Mouse (Mus musculus): ENCODE data around the gene Zfp423. TPM values are rescaled to one million over a fixed set of nuclear protein-coding genes. Genes with fewer than 3 reads are reported as not detected.

The Zfp423 gene
- total RNA-seq, 2 experiments from 2014 or later, result 15.6 to 16.4 TPM

DNA sequence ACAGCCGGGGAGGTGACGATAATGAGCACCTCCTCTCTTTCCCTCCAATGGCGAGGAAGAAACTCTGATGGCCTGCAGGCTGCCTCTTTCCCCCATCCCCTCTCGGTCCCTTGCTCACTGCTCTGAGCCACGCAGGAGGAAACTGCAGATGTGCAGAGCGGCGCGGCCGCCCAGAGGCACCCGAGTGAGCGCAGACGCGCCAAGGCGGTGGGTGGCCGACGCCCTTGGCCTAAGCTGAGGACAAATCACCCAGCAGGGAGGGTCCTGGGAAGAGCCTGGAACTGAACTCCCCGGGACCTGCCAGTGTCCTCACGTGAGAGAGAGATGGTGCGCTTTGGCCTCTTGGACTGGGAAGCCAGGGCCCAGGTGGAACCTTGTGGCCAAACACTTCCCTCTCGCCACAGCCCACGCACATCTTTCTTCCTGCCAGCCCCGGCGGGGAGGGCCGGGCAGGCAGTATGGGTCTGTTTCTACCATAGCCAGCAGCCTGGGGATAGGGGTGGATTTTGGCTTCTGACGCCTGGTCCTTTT lies 296.5 kb downstream of the Zfp423 start:
- DNase-seq, result peak; percentile 74

DNA sequence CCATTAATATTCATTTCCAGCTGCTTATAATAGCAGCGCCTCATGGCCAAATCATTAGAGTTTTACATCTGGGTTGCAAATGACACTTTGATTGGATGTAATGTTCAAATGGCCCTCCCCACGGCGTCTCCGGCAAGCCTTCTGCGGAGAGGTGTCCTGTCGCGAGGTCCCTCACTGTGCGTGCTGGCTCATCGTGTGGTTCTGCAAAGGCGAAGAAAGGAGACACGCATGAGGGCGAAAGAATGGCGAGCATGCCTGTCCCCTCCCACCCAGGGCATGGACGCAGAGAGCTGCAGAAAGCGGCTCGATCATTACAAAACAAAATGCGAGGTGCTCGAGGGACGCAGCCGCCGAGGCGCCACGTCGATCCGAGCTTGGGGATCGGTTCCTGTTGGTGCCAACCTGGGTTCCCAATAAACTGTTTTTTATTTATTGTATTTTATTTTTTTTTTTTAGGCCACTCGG lies 297.1 kb downstream of the Zfp423 start:
- no peak for DNase-seq

DNA sequence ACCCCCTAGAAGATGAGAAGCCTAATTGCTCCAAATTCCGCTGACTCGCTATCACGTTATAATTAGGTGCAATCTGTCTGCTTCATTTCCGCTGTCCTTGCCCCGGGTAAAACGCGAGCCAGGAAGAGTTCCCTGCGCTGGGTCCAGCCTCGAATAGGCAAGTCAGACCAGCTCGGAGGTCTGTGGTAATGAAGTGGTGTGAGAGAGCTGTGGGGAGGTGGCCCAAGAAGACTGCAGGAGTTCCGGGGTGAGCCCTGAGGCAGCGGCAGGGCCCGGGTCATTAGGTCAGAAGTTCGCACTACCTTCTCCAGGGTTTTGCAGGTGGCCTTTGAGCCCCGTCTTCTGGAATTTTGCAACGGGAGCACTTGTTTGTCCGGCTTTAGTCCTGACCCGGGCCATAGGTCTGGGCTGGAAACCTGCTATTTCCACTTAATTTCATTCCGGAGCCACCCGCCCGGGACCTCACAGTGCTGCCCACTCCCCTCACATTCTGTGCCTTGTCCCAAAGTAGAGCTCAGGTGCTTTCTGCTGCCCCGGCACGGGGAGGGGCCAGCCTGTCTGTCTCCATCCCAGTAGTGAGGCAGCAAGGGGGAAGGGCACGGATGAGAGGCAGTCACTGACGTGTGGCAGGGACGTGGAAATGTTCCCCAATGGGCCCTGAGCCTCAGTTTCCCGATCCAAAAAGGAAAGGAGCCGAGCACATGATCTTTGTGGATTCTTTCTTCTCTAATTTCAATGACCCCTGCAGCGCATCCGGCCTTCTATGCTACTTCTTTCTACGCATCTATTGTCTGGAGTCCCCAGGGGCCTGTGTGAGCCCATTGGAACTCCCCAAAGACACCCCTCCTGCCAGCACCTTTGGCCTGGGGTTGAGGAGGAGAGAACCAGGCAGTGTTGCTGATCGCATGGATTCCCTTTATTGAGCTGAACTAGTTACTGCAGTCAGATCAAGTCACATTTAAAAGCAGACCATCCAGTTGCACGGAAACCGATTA lies 298.2 kb downstream of the Zfp423 start:
- no peak for DNase-seq

DNA sequence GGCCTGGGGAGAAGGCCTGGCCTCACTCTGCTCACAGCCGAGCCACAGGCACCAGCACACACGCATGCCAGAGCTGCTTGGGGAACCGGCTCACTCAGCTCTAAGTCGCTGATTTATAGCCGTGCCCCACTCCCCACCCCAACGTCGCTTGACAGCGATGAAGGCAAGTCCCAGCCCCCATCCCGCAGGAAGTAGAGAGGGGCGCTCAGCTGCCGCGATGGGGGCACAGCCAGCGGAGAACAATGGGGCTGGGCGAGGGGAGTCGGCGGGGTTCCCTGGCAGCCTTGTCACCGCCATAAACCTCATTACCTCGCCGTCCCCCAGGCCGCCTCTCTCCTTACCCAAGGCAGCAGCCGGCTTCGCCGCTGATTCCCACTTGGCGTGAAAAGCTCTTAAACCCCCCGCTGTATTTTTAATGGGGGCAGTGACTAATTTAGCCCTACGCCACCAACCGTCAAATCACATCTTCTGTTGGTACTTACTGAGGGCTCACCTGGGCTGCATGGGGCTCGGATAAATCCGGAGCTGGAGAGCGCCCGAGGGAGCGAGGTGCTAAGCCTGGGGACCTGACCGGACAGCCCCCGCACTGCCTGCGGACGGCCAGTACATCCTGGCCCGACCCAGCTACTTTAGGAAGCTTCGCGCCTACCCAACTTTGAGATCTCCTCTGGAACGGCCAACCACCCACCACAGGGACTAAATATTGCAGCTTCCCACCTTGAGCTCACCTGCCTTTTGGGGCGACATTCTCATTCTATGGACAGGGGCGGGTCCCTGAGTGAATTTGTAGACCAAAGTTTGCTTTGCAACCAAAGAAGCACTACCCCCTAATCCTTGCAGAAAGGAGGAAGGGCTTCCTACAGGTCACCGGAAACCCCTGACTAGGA lies 299.1 kb downstream of the Zfp423 start:
- no peak for DNase-seq

DNA sequence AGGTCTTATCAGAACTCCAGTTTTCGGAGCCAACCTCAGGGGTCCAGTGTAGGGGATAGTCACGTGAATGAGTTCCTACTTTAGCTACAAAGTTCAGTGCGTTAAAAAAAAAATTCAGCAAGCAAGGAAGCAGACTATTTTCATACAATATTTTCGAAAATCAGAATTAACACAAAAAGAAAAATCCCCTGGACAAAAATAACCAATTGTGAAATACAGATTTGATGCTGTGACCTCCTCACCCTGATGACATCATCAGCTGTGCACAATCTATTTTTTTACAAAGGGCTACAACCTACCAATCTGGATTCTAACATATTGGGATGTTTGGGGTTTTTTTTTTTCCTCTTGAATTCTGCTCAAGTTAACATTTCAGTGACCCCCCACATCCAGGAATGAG lies 301.9 kb downstream of the Zfp423 start:
- no peak for DNase-seq

DNA sequence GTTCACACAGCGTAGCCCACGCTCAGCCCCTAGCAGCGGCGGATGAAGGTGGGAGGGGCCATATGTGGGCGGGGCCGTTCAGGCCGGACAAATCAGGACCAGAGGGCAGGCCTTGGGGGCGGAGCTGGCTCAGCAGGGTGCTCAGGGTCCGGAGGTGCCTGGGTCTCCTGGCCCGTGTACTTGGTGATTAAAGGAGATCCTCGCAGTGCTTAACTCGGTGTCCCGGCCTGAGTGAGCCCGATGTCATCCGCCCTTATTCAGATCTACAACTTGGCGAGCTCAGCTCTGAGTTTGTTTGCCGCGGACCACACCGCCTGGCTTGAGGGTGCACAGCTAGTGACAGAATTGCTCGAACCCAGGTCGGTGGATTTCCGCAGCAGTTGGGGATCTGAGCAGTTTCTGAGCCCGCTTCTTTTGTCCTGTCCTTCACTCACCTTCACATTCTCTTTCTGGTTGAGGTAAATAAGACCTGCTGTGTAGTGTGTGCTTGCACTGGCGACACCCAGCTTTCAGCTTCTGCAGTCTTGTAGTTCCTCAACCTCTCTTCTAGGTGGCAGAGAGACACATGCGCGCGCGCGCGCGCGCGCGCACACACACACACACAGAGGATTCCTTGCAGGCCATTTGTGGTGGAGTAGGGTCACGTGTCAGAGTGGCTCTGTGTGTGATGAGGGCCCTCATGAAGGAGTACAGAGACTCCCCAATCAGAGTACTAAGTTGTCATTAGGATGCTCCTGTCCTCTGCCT lies 302.7 kb downstream of the Zfp423 start:
- peak; percentile 79 for DNase-seq

GRCm38 (mm10) chr8:87655946-87656345 lies 303.4 kb downstream of the Zfp423 start:
- peak; percentile 54 for DNase-seq

- no peak for DNase-seq
Measured at GRCm38 (mm10) chr8:87647781-87648180, 311.6 kb downstream of the Zfp423 start.

GRCm38 (mm10) chr8:87645829-87646483 lies 313.4 kb downstream of the Zfp423 start:
- no peak for DNase-seq

GRCm38 (mm10) chr8:87645371-87645770 lies 314.0 kb downstream of the Zfp423 start:
- DNase-seq, result no peak

- DNase-seq, result no peak
Measured at GRCm38 (mm10) chr8:87640930-87641329, 318.5 kb downstream of the Zfp423 start.

DNA sequence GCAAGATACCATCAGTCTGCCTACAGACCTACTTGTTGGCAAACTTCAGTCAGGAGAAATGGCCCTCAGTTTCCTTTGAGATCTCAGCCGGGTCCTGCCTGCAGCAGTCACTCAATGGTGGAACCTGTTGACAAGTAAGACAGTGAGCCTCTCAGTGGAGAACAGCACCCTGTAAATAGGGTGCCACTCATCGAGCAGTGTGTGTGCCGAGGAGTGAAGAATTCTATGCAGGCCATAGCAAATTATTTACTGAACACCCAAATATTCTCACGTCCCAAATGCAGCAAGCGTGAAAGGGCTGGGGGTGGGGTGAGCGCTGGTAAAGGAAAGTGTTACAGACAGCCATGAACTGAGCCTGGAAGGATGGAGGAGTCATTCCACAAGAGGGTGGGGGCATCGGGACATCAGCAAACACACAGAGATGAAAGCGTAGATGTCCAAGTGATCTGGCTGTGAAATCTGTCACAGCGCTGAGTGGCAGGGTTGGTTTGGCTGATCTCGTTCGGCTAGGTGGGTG lies 323.1 kb downstream of the Zfp423 start:
- no peak for DNase-seq

DNA sequence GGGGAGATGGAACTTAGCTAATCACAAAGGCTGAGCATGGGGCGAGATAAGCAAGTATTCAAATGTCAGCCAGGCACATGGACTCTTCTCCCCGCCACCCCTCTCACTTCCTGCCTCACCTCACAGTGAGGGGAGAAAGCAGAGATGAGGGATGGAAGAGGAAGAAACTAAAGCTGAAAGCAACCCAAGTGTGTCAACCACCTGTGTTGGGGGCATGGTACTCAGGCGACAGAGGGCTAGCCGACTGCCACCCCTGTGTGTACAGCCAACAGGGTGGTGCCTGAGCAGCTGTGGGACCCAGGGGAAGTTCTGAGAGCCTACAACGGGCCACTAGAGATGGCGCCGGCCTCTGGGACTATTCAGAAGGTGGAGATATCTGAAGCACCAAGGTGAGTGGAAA lies 327.6 kb downstream of the Zfp423 start:
- DNase-seq, result no peak

- no peak for DNase-seq
Measured at GRCm38 (mm10) chr8:87629656-87630055, 329.7 kb downstream of the Zfp423 start.

GRCm38 (mm10) chr8:87621181-87621580 lies 338.2 kb downstream of the Zfp423 start:
- no peak for DNase-seq

DNA sequence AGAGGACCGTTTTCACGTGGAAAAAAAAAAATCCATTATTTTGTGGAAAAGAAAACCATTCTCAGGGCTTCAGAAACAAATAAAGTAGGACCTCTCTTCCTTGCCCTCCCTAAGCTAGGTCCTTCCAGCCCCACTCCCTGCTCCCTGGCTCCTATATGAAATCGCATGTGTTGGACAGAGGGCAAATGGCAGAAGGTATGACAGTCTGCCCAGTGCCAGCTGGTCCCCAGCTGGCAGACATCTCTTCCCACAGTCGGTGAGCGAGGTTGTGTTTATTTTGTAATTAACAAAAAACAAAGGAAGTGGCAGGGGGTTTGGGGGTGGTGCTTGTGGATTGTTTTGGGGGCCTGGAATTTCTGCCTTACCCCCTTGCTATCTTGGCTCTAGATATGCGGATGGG lies 339.2 kb downstream of the Zfp423 start:
- no peak for DNase-seq

DNA sequence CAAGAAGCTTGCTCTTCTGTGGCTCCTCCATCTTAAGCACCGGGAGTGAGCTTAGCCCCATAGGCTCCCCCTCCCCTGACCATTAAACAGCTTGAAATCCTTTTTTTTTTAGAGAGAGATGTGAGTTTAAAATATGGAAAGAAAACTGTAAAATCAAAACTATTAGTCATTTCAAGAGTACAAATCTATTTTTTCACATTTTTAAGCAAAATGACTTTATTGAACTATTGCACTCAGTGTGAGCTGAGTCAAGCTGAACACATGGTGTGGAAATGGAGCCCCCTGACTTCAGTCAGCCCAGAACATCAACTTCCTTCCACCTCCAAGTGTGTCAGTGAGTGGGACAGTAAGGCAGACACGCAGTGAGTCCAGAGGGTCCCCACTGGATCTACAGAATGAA lies 339.9 kb downstream of the Zfp423 start:
- DNase-seq, result no peak

- peak; percentile 21 for DNase-seq
Measured at GRCm38 (mm10) chr8:87619118-87619517, 340.3 kb downstream of the Zfp423 start.

DNA sequence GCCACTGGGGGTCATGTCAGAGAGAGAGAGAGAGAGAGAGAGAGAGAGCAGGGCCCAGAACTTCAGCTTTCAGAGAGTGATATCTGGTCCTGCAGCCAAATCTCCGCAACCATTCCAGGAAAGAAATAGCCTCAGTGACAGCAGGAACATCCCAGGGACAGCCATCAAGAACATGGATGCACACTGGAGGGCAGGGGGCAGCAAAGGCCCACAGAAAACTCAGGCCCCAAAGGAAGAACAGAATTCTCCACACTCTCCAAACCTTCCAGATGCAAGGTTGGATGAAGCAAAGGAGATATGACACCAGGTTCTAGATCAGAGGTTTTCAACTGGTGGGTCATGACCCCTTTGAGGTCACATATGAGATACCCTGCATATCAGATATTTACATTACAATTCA lies 345.7 kb downstream of the Zfp423 start:
- DNase-seq, result no peak

Measured in gastrocnemius, postnatal 25 days (tissue).